Mouse (Mus musculus) midbrain, embryonic 15.5 days (tissue): ENCODE measurements around the gene Patl1. TPM values are rescaled to one million over a fixed set of nuclear protein-coding genes. Genes with fewer than 3 reads are reported as not detected.
"Not testable (repeated sequence)": the region's sequence is repeated elsewhere in the genome, so short reads cannot be mapped to it uniquely, and the experiment has no call there.

ENCODE experiments used
- ATAC-seq: fragments of 200-750 bp; cut with Nextera tagmentation; replicated peaks from 2 replicates; pipeline ENCODE4 v1.8.0; 2017; ENCODE audit warnings: moderate TSS enrichment
- H3K27ac ChIP-seq: fragments of 300-500 bp; sonication (generic); 2 replicates; pipeline ENCODE4 v1.5.1; 2015; ENCODE audit warnings: mild to moderate bottlenecking, inconsistent platforms
- H3K27me3 ChIP-seq: fragments of 300-500 bp; sonication (generic); replicated peaks from 2 replicates; pipeline ENCODE4 v1.6.1; 2015; ENCODE audit warnings: inconsistent platforms
- H3K36me3 ChIP-seq: fragments of 300-500 bp; sonication (generic); replicated peaks from 2 replicates; pipeline ENCODE4 v1.6.1; 2015; ENCODE audit warnings: inconsistent platforms
- H3K4me1 ChIP-seq: fragments of 300-500 bp; sonication (generic); 2 replicates; pipeline ENCODE4 v1.6.1; 2015; ENCODE audit warnings: inconsistent platforms
- H3K4me2 ChIP-seq: fragments of 300-500 bp; sonication (generic); 2 replicates; pipeline ENCODE4 v1.6.1; 2015; ENCODE audit warnings: inconsistent platforms, mild to moderate bottlenecking, moderate library complexity
- H3K4me3 ChIP-seq: fragments of 300-500 bp; sonication (generic); 2 replicates; pipeline ENCODE4 v1.5.1; 2015; ENCODE audit warnings: mild to moderate bottlenecking, inconsistent platforms
- H3K9ac ChIP-seq: fragments of 300-500 bp; sonication (generic); 2 replicates; pipeline ENCODE4 v1.6.1; 2015; ENCODE audit warnings: mild to moderate bottlenecking, inconsistent platforms
- H3K9me3 ChIP-seq: fragments of 300-500 bp; sonication (generic); 2 replicates; pipeline ENCODE4 v1.6.1; 2016; ENCODE audit warnings: inconsistent platforms
- WGBS: fragments of 180-500 bp; shearing (Covaris S2); methylation state at CpG from one replicate; pipeline ENCODE4 v1.1.7; 2015; ENCODE audit warnings: mixed read lengths; 5-methylcytosine and 5-hydroxymethylcytosine counted together
- polyA plus RNA-seq: library from polyadenylated mRNA; unstranded; fragments of >200 nt; fragmentation: Nextera tagmentation; extraction: Ambion mirVana; gene quantifications from 2 replicates; pipeline ENCODE4 v1.2.1, GENCODE M21; 2015

The Patl1 gene
- polyA plus RNA-seq, 1 experiment from 2014 or later = 19.1 TPM

- Histone ChIP-seq H3K4me1 (peaks cover 30% of the 10 kb centered on the region), H3K27me3 (no peaks in the 10 kb centered on the region), H3K4me3 (no peak overlapping the region), H3K27ac (no peak overlapping the region), H3K4me2 (no peak overlapping the region), H3K9me3 (no peaks in the 10 kb centered on the region), H3K9ac (no peak overlapping the region), H3K36me3 (peaks cover 39% of the 10 kb centered on the region)
- WGBS = 80% methylated on average over 9 of the region's 9 CpGs
- ATAC-seq = no peak
These were observed 57.2 kb downstream of the Patl1 start for GRCm38 (mm10) chr19:11969155-11970050.

- Histone ChIP-seq H3K4me2 (no peak overlapping the region), H3K9ac (no peak overlapping the region), H3K9me3 (no peaks in the 10 kb centered on the region), H3K27me3 (no peaks in the 10 kb centered on the region), H3K36me3 (peaks cover 72% of the 10 kb centered on the region), H3K4me1 (peaks cover 12% of the 10 kb centered on the region; the same call in 1 of the 2 replicates), H3K27ac (no peak overlapping the region), H3K4me3 (no peak overlapping the region)
- ATAC-seq = no peak
- 92% methylated on average over 13 of the region's 13 CpGs for WGBS
These were observed 61.5 kb downstream of the Patl1 start for GRCm38 (mm10) chr19:11973511-11974222.

- Histone ChIP-seq H3K4me3 (no peak overlapping the region), H3K9ac (no peak overlapping the region), H3K4me1 (peaks cover 7% of the 10 kb centered on the region; the same call in 1 of the 2 replicates), H3K27ac (no peak overlapping the region), H3K36me3 (peaks cover 78% of the 10 kb centered on the region), H3K9me3 (no peaks in the 10 kb centered on the region), H3K27me3 (no peaks in the 10 kb centered on the region), H3K4me2 (no peak overlapping the region)
- no peak for ATAC-seq
- 96% methylated on average over 2 of the region's 2 CpGs for WGBS
These were observed 62.0 kb downstream of the Patl1 start for GRCm38 (mm10) chr19:11974223-11974540.

- H3K9ac ChIP-seq = no peak overlapping the region
- 89% methylated on average over 4 of the region's 4 CpGs for WGBS
- H3K27ac ChIP-seq = no peak overlapping the region
- no peak for ATAC-seq
- H3K4me2 ChIP-seq = no peak overlapping the region
- no peaks in the 10 kb centered on the region for H3K9me3 ChIP-seq
- peaks cover 82% of the 10 kb centered on the region for H3K36me3 ChIP-seq
- no peaks in the 10 kb centered on the region for H3K4me1 ChIP-seq
- no peaks in the 10 kb centered on the region for H3K27me3 ChIP-seq
- no peak overlapping the region for H3K4me3 ChIP-seq
These were observed 63.5 kb downstream of the Patl1 start for GRCm38 (mm10) chr19:11975683-11976082.

GRCm38 (mm10) chr19:11977363-11977762 is 65.2 kb downstream of the Patl1 start:
- H3K27ac ChIP-seq = no peak overlapping the region
- no peak for ATAC-seq
- no peak overlapping the region for H3K4me2 ChIP-seq
- H3K36me3 ChIP-seq = peaks cover 77% of the 10 kb centered on the region
- H3K4me3 ChIP-seq = no peak overlapping the region
- H3K27me3 ChIP-seq = no peaks in the 10 kb centered on the region
- no peak overlapping the region for H3K9ac ChIP-seq
- H3K9me3 ChIP-seq = no peaks in the 10 kb centered on the region
- H3K4me1 ChIP-seq = no peaks in the 10 kb centered on the region
- 86% methylated on average over 5 of the region's 5 CpGs for WGBS

- H3K4me3 ChIP-seq = no peak overlapping the region
- no peak overlapping the region for H3K9ac ChIP-seq
- H3K27me3 ChIP-seq = no peaks in the 10 kb centered on the region
- H3K4me1 ChIP-seq = no peaks in the 10 kb centered on the region
- peaks cover 76% of the 10 kb centered on the region for H3K36me3 ChIP-seq
- WGBS = 96% methylated on average over 4 of the region's 4 CpGs
- H3K9me3 ChIP-seq = no peaks in the 10 kb centered on the region
- ATAC-seq = no peak
- H3K27ac ChIP-seq = no peak overlapping the region
- H3K4me2 ChIP-seq = no peak overlapping the region
These were observed 68.3 kb downstream of the Patl1 start for GRCm38 (mm10) chr19:11980471-11980870.

GRCm38 (mm10) chr19:11984614-11985013 is 72.4 kb downstream of the Patl1 start:
- not testable (repeated sequence) for H3K9ac ChIP-seq
- H3K36me3 ChIP-seq = peaks cover 69% of the 10 kb centered on the region

GRCm38 (mm10) chr19:11987841-11988240 is 75.6 kb downstream of the Patl1 start:
- Histone ChIP-seq H3K9me3 (no peaks in the 10 kb centered on the region), H3K4me3 (no peak overlapping the region), H3K27ac (no peak overlapping the region), H3K4me1 (no peaks in the 10 kb centered on the region), H3K27me3 (no peaks in the 10 kb centered on the region), H3K4me2 (no peak overlapping the region), H3K36me3 (peaks cover 76% of the 10 kb centered on the region), H3K9ac (no peak overlapping the region)
- 96% methylated on average over 3 of the region's 3 CpGs for WGBS
- ATAC-seq = no peak

More at GRCm38 (mm10) chr19:11984614-11985013, 72.4 kb downstream of the Patl1 start:
- not testable (repeated sequence) for H3K4me2 ChIP-seq, ATAC-seq, H3K4me1 ChIP-seq, H3K27me3 ChIP-seq, H3K9me3 ChIP-seq, H3K27ac ChIP-seq, H3K4me3 ChIP-seq
- 84% methylated on average over 5 of the region's 5 CpGs for WGBS

GRCm38 (mm10) chr19:11989334-11989733 is 77.1 kb downstream of the Patl1 start:
- H3K4me1 ChIP-seq = no peaks in the 10 kb centered on the region
- no peak overlapping the region for H3K27ac ChIP-seq
- no peak overlapping the region for H3K9ac ChIP-seq
- no peaks in the 10 kb centered on the region for H3K27me3 ChIP-seq
- no peak for ATAC-seq
- H3K4me3 ChIP-seq = no peak overlapping the region
- no peak overlapping the region for H3K4me2 ChIP-seq
- peaks cover 69% of the 10 kb centered on the region for H3K36me3 ChIP-seq
- over 99% methylated on average over 7 of the region's 7 CpGs for WGBS
- H3K9me3 ChIP-seq = no peaks in the 10 kb centered on the region

GRCm38 (mm10) chr19:11992034-11992433 is 79.8 kb downstream of the Patl1 start:
- no peak overlapping the region for H3K9ac ChIP-seq
- 95% methylated on average over 9 of the region's 9 CpGs for WGBS
- no peaks in the 10 kb centered on the region for H3K9me3 ChIP-seq
- no peak overlapping the region for H3K4me3 ChIP-seq
- H3K36me3 ChIP-seq = peaks cover 64% of the 10 kb centered on the region
- no peak overlapping the region for H3K4me2 ChIP-seq
- ATAC-seq = no peak
- H3K4me1 ChIP-seq = no peaks in the 10 kb centered on the region
- no peak overlapping the region for H3K27ac ChIP-seq
- H3K27me3 ChIP-seq = no peaks in the 10 kb centered on the region

GRCm38 (mm10) chr19:11992441-11993029 is 80.3 kb downstream of the Patl1 start:
- no peaks in the 10 kb centered on the region for H3K4me1 ChIP-seq
- no peak overlapping the region for H3K27ac ChIP-seq
- no peak for ATAC-seq
- H3K4me3 ChIP-seq = no peak overlapping the region
- no peaks in the 10 kb centered on the region for H3K27me3 ChIP-seq
- H3K4me2 ChIP-seq = no peak overlapping the region
- 92% methylated on average over 10 of the region's 10 CpGs for WGBS
- H3K9me3 ChIP-seq = no peaks in the 10 kb centered on the region
- peaks cover 61% of the 10 kb centered on the region for H3K36me3 ChIP-seq
- no peak overlapping the region for H3K9ac ChIP-seq
